Mouse (Mus musculus): ENCODE measurements around the gene Setd1b. TPM values are rescaled to one million over a fixed set of nuclear protein-coding genes. Genes with fewer than 3 reads are reported as not detected.

The Setd1b gene
- total and polyA plus RNA-seq, 3 experiments = 0.50 to 9.1 (median 2.3) TPM

- no peak for TF ChIP-seq CHD1 (IDR thresholded peaks at IDR 0.05; ENCODE audit: low read depth, low read length)
- TF ChIP-seq BHLHE40 (IDR thresholded peaks at IDR 0.05; ENCODE audit: low read depth, low read length) = no peak
- no peak for TF ChIP-seq KAT2A (IDR thresholded peaks at IDR 0.05; ENCODE audit: insufficient replicate concordance, low read length)
- TF ChIP-seq POLR2A (IDR thresholded peaks at IDR 0.05; ENCODE audit: low read depth, low read length) = no peak
- Histone ChIP-seq H3K27ac (ENCODE audit: insufficient read depth, low read depth) (no peak within 1 kb of the TSS), H3K27me3 (replicated peaks) (no peaks in the 10 kb centered on the region), H3K36me3 (replicated peaks in 1 of 2; ENCODE audit: control insufficient read depth in 1 of 2, insufficient read depth in 1 of 2, low read length in 1 of 2) (peaks cover 18 to 37% of the 10 kb centered on the region in 2 experiments), H3K4me2 (ENCODE audit: insufficient read depth, low read depth, poor library complexity, severe bottlenecking) (no peak within 1 kb of the TSS), H3K4me3 (replicated peaks in 1 of 3; ENCODE audit: low read depth in 2 of 3, low read length in 2 of 3, poor library complexity in 1 of 3) (no peak within 1 kb of the TSS), H3K4me1 (ENCODE audit: control insufficient read depth in 1 of 2, insufficient read depth in 2 of 2) (peaks cover 0 to 18% of the 10 kb centered on the region in 2 experiments; a peak in 3 of 4 replicates), H3K79me2 (replicated peaks; ENCODE audit: control insufficient read depth, extremely low read depth, insufficient read depth, poor library complexity, severe bottlenecking) (no peaks in the 10 kb centered on the region), H3K9me3 (replicated peaks; ENCODE audit: low read length) (no peaks in the 10 kb centered on the region), H3K9ac (ENCODE audit: insufficient read depth, low read depth) (no peak within 1 kb of the TSS)
- in situ Hi-C loops (cut with MboI; ENCODE audit: low pct_ligation_motif_present, low pct_unique_long_range_greater_than_20kb, low sequenced_read_pairs) = no loop called here
- DNase-seq (ENCODE audit: extremely low read depth) = no peak
- dilution Hi-C loops (cut with MboI; ENCODE audit: extremely low pct_ligation_motif_present, extremely low pct_unique_long_range_greater_than_20kb, low sequenced_read_pairs) = no loop called here
These were observed 27.3 kb downstream of the Setd1b start, which contains the start of gene Psmd9 for GRCm38 (mm10) chr5:123169284-123169683. TSS of gene Psmd9 (plus strand) at chr5:123169413.

- Histone ChIP-seq H3K9me3 (replicated peaks; ENCODE audit: low read length) (peaks cover 5% of the 10 kb centered on the region), H3K27ac (ENCODE audit: insufficient read depth, low read depth) (no peak overlapping the region), H3K9ac (ENCODE audit: insufficient read depth, low read depth) (no peak overlapping the region), H3K4me1 (ENCODE audit: control insufficient read depth in 1 of 2, insufficient read depth in 2 of 2) (peaks cover 0 to 18% of the 10 kb centered on the region in 2 experiments; a peak in 3 of 4 replicates), H3K27me3 (replicated peaks) (no peaks in the 10 kb centered on the region), H3K4me3 (replicated peaks in 1 of 3; ENCODE audit: low read depth in 2 of 3, low read length in 2 of 3, poor library complexity in 1 of 3) (no peak overlapping the region), H3K4me2 (ENCODE audit: insufficient read depth, low read depth, poor library complexity, severe bottlenecking) (no peak overlapping the region), H3K36me3 (replicated peaks in 1 of 2; ENCODE audit: control insufficient read depth in 1 of 2, insufficient read depth in 1 of 2, low read length in 1 of 2) (peaks cover 13 to 32% of the 10 kb centered on the region in 2 experiments), H3K79me2 (replicated peaks; ENCODE audit: control insufficient read depth, extremely low read depth, insufficient read depth, poor library complexity, severe bottlenecking) (no peaks in the 10 kb centered on the region)
- dilution Hi-C loops (cut with MboI; ENCODE audit: extremely low pct_ligation_motif_present, extremely low pct_unique_long_range_greater_than_20kb, low sequenced_read_pairs) = no loop called here
- TF ChIP-seq JUND (conservative IDR thresholded peaks at IDR 0.05; ENCODE audit: low read depth, low read length) (no peak), USF1 (IDR thresholded peaks at IDR 0.05; ENCODE audit: low read depth, low read length) (no peak), NRF1 (IDR thresholded peaks at IDR 0.05; ENCODE audit: low read depth, low read length) (no peak), KAT2A (IDR thresholded peaks at IDR 0.05; ENCODE audit: insufficient replicate concordance, low read length) (no peak), E2F4 (IDR thresholded peaks at IDR 0.05; ENCODE audit: insufficient replicate concordance, low read depth, low read length) (no peak), MAX (IDR thresholded peaks at IDR 0.05; ENCODE audit: low read length) (no peak), MAZ (IDR thresholded peaks at IDR 0.05; ENCODE audit: low read depth, low read length) (no peak), MEF2A (IDR thresholded peaks at IDR 0.05; ENCODE audit: borderline replicate concordance, low read depth, low read length) (no peak), ELF1 (IDR thresholded peaks at IDR 0.05; ENCODE audit: low read depth, low read length) (no peak), ZNF384 (IDR thresholded peaks at IDR 0.05; ENCODE audit: low read depth, low read length) (no peak), RAD21 (IDR thresholded peaks at IDR 0.05; ENCODE audit: low read depth, low read length) (no peak), MYC (IDR thresholded peaks at IDR 0.05; ENCODE audit: low read depth, low read length) (no peak), CHD1 (IDR thresholded peaks at IDR 0.05; ENCODE audit: low read depth, low read length) (no peak), UBTF (IDR thresholded peaks at IDR 0.05; ENCODE audit: low read depth, low read length) (no peak)
- DNase-seq (ENCODE audit: extremely low read depth) = no peak
- in situ Hi-C loops (cut with MboI; ENCODE audit: low pct_ligation_motif_present, low pct_unique_long_range_greater_than_20kb, low sequenced_read_pairs) = loop anchor here (5.0 kb wide), 1 partner anchor 103 kb away; the partner anchor contains the start of gene Tmem120b
These were observed 28.4 kb downstream of the Setd1b start for GRCm38 (mm10) chr5:123170365-123170764.
